Mouse (Mus musculus) CH12F3 (cell line): ENCODE results near the gene Alk.

Source experiments
- in situ Hi-C: fragments of 300-500 bp; cut with MboI; formaldehyde crosslinking; loops from 2 replicates; pipeline ENCODE4 v1.14.3; 2020; ENCODE audit warnings: low sequenced_read_pairs

Gene Alk

DNA sequence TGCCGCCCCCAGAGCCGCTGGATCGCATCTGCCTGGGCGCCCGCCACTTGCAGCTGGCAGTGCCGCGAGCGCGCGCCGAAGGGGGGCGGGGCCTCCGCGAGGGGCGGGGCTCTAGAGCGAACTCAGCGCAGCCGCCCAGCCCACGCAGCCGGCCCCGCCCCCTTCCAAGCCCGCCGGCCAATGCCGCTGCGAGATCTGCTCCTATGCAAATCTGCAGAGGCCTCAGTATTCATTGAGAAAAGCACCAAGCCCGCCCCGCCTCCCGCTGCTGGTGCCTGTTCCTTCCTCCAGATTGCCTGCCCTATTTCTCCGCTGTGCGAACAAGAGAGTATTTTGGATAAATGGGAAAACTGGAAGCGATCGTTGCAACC is at the start of gene Alk:
Alk (minus strand) TSS at position 18 of the 371 bp plus-strand sequence.
- in situ Hi-C loops: loop anchor here (10.0 kb wide), 1 partner anchor 180 kb away; no protein-coding TSS in a partner anchor

GRCm38 (mm10) chr17:72652801-72653200 is 48.4 kb upstream of the Alk start:
- in situ Hi-C loops: no loop called here

GRCm38 (mm10) chr17:72648607-72649217 is 44.3 kb upstream of the Alk start:
- in situ Hi-C loops: no loop called here

- in situ Hi-C loops: no loop called here
Measured at GRCm38 (mm10) chr17:72646167-72646566, 41.7 kb upstream of the Alk start.

GRCm38 (mm10) chr17:72640095-72640494 is 35.7 kb upstream of the Alk start:
- in situ Hi-C loops: no loop called here

DNA sequence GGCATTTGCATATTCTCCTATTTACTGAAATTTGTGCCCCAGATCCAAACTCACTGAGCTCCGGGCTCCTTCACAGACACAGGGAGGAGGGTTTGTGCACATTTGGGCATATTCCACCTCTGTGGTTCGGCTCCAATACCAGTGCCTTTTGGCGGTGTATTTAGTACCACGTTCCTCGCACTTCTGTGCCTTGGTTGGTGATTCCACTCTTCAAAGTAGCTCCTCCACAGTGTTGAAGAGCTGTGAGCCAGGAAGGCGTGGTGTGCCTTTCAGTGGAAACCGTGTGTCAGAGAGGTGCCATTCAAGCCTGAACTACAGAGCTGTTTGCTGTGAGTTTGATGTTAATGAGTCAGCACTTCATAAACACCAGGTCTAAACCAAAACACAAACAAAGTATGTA is 35.0 kb upstream of the Alk start:
- in situ Hi-C loops: no loop called here

DNA sequence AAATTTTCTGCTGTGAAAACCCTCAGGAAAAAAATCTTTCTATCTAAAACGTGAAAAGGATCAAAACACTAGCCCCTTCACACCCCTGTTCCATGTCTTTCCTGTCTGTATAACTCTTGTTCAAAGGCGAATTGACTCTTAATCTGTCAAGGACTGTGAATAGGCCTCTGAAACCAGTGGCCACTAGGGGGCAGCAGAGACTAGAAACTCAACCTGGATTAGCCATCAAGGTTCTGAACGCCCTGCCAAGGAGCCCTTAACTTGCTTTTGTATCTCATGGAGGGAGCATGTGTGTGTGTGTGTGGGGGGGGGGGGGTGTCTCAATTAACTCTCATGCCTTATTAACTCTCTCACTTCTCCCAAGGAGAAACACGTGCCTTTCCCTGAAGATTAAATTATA is 1.8 kb upstream of the Alk start:
- in situ Hi-C loops: loop anchor here (10.0 kb wide), 1 partner anchor 179 kb away; no protein-coding TSS in a partner anchor

DNA sequence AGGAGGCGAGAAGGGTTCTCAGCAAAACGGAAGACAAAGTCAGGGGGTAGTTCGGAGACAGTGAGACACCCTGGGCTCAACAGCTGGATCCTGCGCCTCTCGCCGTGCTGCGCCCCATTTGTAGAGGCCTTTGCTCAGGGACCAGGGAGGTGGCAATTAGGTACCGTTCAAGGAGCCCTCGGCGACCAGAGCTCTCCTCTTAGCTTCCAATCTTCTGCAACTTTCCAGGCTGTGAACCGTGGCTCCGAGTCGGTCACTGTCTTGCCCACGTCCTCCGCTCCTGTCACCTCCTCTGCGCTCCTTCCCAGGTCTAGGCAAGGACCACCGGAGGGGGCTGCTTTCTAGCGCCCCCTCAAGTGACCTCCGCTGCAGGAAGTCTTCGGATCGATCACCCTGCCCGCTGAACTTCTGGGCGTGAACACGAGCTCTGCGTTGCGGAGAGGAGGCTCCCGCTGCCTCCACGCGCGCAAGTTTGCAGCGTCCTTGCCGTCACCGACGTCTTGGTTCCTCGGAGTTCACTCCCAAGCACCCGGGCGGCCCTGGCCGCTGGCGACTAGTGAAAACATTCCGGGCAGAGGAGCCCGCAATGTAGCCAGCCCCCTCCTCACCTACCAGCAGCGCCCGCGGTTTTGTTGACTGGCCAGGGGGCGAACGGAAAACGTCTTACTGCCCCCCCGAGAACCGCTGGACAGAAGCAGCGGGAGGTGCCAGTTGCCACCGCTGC is 379 bp downstream of the Alk start:
- in situ Hi-C loops: loop anchor here (10.0 kb wide), 1 partner anchor 181 kb away; no protein-coding TSS in a partner anchor

DNA sequence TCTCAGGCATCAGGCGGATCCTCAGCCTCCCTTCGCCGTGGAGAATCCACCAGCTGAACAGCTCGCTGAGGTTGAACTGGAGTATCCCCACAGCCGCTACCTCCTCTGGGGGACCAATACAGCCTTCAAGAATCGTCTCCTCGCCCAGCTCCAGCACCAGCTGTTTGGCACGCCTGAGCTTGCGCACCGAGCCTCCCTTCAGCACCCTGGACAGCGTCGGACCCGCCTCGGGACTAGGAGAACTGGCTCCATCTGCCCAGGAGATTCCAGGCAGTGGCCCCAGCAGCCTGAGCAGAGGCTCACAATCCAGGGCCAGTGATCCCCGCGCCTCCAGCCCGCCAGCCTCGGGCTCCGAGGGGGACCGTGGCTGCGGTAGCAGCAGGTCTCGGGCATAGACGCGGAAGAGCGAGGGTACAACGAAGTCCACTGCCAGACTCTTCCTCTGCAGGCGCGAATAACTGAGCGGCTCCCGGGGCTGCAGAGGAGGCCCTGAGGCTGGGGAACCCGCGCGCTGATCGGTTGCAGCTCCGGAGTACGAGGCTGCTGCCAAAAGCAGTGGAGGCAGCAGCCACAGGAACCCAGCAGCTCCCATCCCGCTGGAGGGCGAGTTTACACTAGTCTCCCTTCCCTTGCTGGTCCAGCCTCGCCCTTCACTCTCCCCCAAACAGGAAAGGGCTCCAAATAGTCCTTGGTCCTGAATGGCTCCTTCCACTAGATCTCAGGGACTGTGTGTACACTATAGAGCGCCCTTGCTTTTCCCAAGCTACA is 1.1 kb downstream of the Alk start:
- in situ Hi-C loops: loop anchor here (10.0 kb wide), 1 partner anchor 181 kb away; no protein-coding TSS in a partner anchor

DNA sequence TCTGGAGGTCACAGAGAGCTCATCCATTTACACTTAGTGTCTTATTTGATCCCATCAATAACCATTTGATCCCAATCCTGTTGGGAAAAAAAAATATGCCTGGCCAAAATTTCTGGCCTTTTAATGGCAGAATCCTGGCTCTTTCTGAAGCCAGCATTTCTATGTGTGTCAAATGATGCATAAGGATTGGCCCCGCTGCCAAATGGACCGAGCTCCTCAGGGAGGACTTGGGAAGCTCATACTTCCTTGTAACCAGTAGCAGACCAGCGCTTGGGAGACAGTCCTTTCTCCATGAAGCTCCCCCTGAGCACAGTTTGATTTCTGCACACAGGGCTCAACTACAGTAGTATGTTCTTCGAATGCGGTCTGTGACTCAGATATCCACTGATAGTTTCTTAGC is 3.6 kb downstream of the Alk start:
- in situ Hi-C loops: loop anchor here (10.0 kb wide), 1 partner anchor 184 kb away; no protein-coding TSS in a partner anchor

GRCm38 (mm10) chr17:72587671-72588070 is 16.8 kb downstream of the Alk start:
- in situ Hi-C loops: no loop called here

DNA sequence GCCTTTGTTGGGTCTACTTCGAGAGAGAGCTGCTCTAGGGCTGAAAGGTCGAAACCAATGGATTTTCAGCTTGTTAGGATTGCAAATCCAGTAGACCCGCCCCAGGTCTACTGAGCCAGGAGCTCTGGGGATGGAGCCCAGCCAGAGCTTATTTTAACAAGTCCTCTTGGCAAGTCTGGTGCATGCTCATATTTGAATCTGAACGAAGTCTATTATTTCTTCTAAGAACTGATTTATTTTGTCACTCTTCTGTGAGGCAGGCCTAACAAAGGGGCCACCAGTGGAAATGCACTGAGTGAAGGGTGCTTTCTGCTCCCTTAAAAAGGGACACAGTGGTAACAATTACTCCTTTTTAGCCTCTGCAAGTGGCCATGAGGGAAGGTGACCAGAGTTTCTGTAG is 24.3 kb downstream of the Alk start:
- in situ Hi-C loops: no loop called here

- in situ Hi-C loops: no loop called here
Measured at GRCm38 (mm10) chr17:72579321-72579720, 25.1 kb downstream of the Alk start.

- in situ Hi-C loops: no loop called here
Measured at GRCm38 (mm10) chr17:72571379-72571778, 33.0 kb downstream of the Alk start.

GRCm38 (mm10) chr17:72569491-72569890 is 34.9 kb downstream of the Alk start:
- in situ Hi-C loops: no loop called here

- in situ Hi-C loops: no loop called here
Measured at GRCm38 (mm10) chr17:72563423-72563822, 41.0 kb downstream of the Alk start.

DNA sequence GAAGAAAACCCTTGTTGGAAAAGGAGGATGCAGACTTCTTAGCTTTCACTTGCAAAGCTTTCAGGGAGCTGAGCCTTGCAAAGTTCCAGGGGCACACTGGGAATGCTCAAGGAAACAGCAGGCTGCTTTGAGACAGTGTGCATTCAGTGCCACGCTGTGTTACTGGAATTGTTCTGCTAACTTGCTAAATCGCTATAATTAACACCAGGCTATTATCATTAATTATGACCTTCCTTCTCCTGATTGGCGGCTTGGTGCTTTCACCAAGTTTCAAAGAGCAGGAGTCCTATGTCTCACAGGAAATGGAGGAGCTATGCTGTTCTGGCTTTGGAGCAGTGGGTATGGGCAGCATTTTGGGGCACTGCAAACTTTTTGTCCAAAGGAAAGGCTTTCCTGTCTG is 43.0 kb downstream of the Alk start:
- in situ Hi-C loops: no loop called here

- in situ Hi-C loops: no loop called here
Measured at GRCm38 (mm10) chr17:72560771-72561170, 43.7 kb downstream of the Alk start.

GRCm38 (mm10) chr17:72557029-72557735 is 47.2 kb downstream of the Alk start:
- in situ Hi-C loops: no loop called here

DNA sequence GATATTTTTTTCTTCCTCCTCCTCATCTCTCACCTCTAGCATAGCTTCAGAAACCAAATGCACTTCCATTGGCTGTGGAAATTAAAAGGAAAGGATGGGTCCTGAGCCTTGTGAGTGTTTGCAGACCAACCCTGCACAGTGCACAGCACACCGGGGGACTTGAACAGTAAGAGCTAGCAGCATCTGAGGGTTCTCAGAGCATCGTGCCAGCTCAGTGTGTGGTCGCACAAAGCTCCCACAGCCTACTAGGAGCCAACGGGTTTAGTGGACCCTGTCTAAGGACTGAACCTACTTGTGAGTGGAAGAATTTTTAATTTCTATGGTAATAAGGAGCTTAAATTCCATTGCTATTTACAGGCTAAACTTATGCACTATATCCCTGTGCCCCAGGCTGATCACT is 58.2 kb downstream of the Alk start:
- in situ Hi-C loops: no loop called here

- in situ Hi-C loops: no loop called here
Measured at GRCm38 (mm10) chr17:72535304-72535703, 69.1 kb downstream of the Alk start.
